Mouse (Mus musculus): ENCODE measurements at regions not wholly inside any gene's neighbourhood (a gene's known extent, or its start where the extent isn't known, plus 50 kb on each side); places are given as distances from the start of the nearest gene placed in this dataset.

- no peak for DNase-seq (ENCODE audit: low read depth, low spot score)
Measured at GRCm38 (mm10) chr2:30698758-30699535, 104.1 kb downstream of the Cstad start.

- DNase-seq (ENCODE audit: low read depth, low spot score) = no peak
Measured at GRCm38 (mm10) chr2:30697851-30698250, 103.0 kb downstream of the Cstad start.

GRCm38 (mm10) chr2:30695771-30696456 lies 101.1 kb downstream of the Cstad start:
- DNase-seq (ENCODE audit: low read depth, low spot score) = no peak

GRCm38 (mm10) chr2:30695041-30695440 lies 100.2 kb downstream of the Cstad start:
- no peak for DNase-seq (ENCODE audit: low read depth, low spot score)

- DNase-seq (ENCODE audit: low read depth, low spot score) = peak; percentile 84
Measured at GRCm38 (mm10) chr2:30693206-30694035, 98.6 kb downstream of the Cstad start.

GRCm38 (mm10) chr2:30692561-30693205 lies 97.8 kb downstream of the Cstad start:
- peak; percentile 22 for DNase-seq (ENCODE audit: low read depth, low spot score)

- peak; percentile 26 for DNase-seq (ENCODE audit: low read depth, low spot score)
Measured at GRCm38 (mm10) chr2:30691857-30692560, 97.2 kb downstream of the Cstad start.

GRCm38 (mm10) chr2:30690925-30691856 lies 96.4 kb downstream of the Cstad start:
- DNase-seq (ENCODE audit: low read depth, low spot score) = peak; percentile 40

- DNase-seq (ENCODE audit: low read depth, low spot score) = peak; percentile 50
Measured at GRCm38 (mm10) chr2:30690307-30690706, 95.5 kb downstream of the Cstad start.

- no peak for DNase-seq (ENCODE audit: low read depth, low spot score)
Measured at GRCm38 (mm10) chr2:30688402-30688801, 93.6 kb downstream of the Cstad start.

GRCm38 (mm10) chr2:30687121-30687551 lies 92.3 kb downstream of the Cstad start:
- no peak for DNase-seq (ENCODE audit: low read depth, low spot score)

- DNase-seq (ENCODE audit: low read depth, low spot score) = no peak
Measured at GRCm38 (mm10) chr2:30686359-30686758, 91.5 kb downstream of the Cstad start.

- no peak for DNase-seq (ENCODE audit: low read depth, low spot score)
Measured at GRCm38 (mm10) chr2:30685137-30685860, 90.5 kb downstream of the Cstad start.

GRCm38 (mm10) chr2:30684461-30684860 lies 89.6 kb downstream of the Cstad start:
- no peak for DNase-seq (ENCODE audit: low read depth, low spot score)

GRCm38 (mm10) chr2:30682146-30682825 lies 87.4 kb downstream of the Cstad start:
- no peak for DNase-seq (ENCODE audit: low read depth, low spot score)

GRCm38 (mm10) chr2:30681642-30682041 lies 86.8 kb downstream of the Cstad start:
- no peak for DNase-seq (ENCODE audit: low read depth, low spot score)

- no peak for DNase-seq (ENCODE audit: low read depth, low spot score)
Measured at GRCm38 (mm10) chr2:30679041-30679440, 84.2 kb downstream of the Cstad start.

- no peak for DNase-seq (ENCODE audit: low read depth, low spot score)
Measured at GRCm38 (mm10) chr2:30677498-30677897, 82.7 kb downstream of the Cstad start.

Measured in CD4-positive helper T cell, adult 2 months (primary cell).